Mouse (Mus musculus) embryonic facial prominence, embryonic 12.5 days (tissue): ENCODE results near the gene Zfp184. TPM values are rescaled to one million over a fixed set of nuclear protein-coding genes. Genes with fewer than 3 reads are reported as not detected.

Experiments used
- ATAC-seq: fragments of 200-750 bp; cut with Nextera tagmentation; 2 replicates; pipeline ENCODE4 v1.8.0; 2017; ENCODE audit not compliant: insufficient number of reproducible peaks, insufficient read depth, low FRiP score, low TSS enrichment
- H3K27ac ChIP-seq: fragments of 300-500 bp; sonication (generic); 2 replicates; pipeline ENCODE4 v1.5.1; 2016; ENCODE audit warnings: mild to moderate bottlenecking
- H3K27me3 ChIP-seq: fragments of 300-500 bp; sonication (generic); 2 replicates; pipeline ENCODE4 v1.6.1; 2016; ENCODE audit warnings: mild to moderate bottlenecking, moderate library complexity
- H3K36me3 ChIP-seq: fragments of 300-500 bp; sonication (generic); 2 replicates; pipeline ENCODE4 v1.6.1; 2016; ENCODE audit warnings: mild to moderate bottlenecking
- H3K4me1 ChIP-seq: fragments of 300-500 bp; sonication (generic); 2 replicates; pipeline ENCODE4 v1.6.1; 2016
- H3K4me2 ChIP-seq: fragments of 300-500 bp; sonication (generic); replicated peaks from 2 replicates; pipeline ENCODE4 v1.6.1; 2016; ENCODE audit warnings: mild to moderate bottlenecking, moderate library complexity
- H3K4me3 ChIP-seq: fragments of 300-500 bp; sonication (generic); 2 replicates; pipeline ENCODE4 v1.5.1; 2016; ENCODE audit warnings: mild to moderate bottlenecking
- H3K9ac ChIP-seq: fragments of 300-500 bp; sonication (generic); 2 replicates; pipeline ENCODE4 v1.6.1; 2016; ENCODE audit warnings: mild to moderate bottlenecking, moderate library complexity
- H3K9me3 ChIP-seq: fragments of 300-500 bp; sonication (generic); 2 replicates; pipeline ENCODE4 v1.6.1; 2016; ENCODE audit warnings: mild to moderate bottlenecking, moderate library complexity
- WGBS: fragments of 180-500 bp; shearing (Covaris S2); methylation state at CpG from one replicate; pipeline ENCODE4 v1.1.7; 2016; 5-methylcytosine and 5-hydroxymethylcytosine counted together
- polyA plus RNA-seq: library from polyadenylated mRNA; unstranded; fragments of >200 nt; fragmentation: Nextera tagmentation; extraction: Ambion mirVana; gene quantifications from 2 replicates; pipeline ENCODE4 v1.2.1, GENCODE M21; 2016

Zfp184 gene
- polyA plus RNA-seq, 1 experiment from 2014 or later = 21.7 TPM

- Histone ChIP-seq H3K36me3 (no peaks in the 10 kb centered on the region), H3K27ac (no peak overlapping the region), H3K4me3 (peak overlapping the region; percentile 30), H3K9ac (no peak overlapping the region), H3K27me3 (peaks cover 55% of the 10 kb centered on the region), H3K4me1 (peaks cover 3% of the 10 kb centered on the region; the same call in 1 of the 2 replicates), H3K4me2 (peak overlapping the region; percentile 50), H3K9me3 (no peaks in the 10 kb centered on the region)
- under 1% methylated on average over 21 of the region's 21 CpGs for WGBS
- no peak for ATAC-seq
Measured at GRCm38 (mm10) chr13:21995331-21995914, 50.5 kb downstream of the Zfp184 start.

- Histone ChIP-seq H3K9ac (no peak overlapping the region), H3K4me3 (peak overlapping the region; percentile 30), H3K4me1 (peaks cover 3% of the 10 kb centered on the region; the same call in 1 of the 2 replicates), H3K9me3 (no peaks in the 10 kb centered on the region), H3K27me3 (peaks cover 63% of the 10 kb centered on the region), H3K4me2 (peak overlapping the region; percentile 50), H3K27ac (no peak overlapping the region), H3K36me3 (no peaks in the 10 kb centered on the region)
- WGBS = 2% methylated on average over 12 of the region's 12 CpGs
- ATAC-seq = no peak
Measured at GRCm38 (mm10) chr13:21996101-21996839, 51.4 kb downstream of the Zfp184 start.

GRCm38 (mm10) chr13:21996840-21997185 is 51.9 kb downstream of the Zfp184 start:
- Histone ChIP-seq H3K9me3 (no peaks in the 10 kb centered on the region), H3K27me3 (peaks cover 69% of the 10 kb centered on the region), H3K27ac (no peak overlapping the region), H3K4me3 (peak overlapping the region; percentile 17), H3K4me1 (peaks cover 3% of the 10 kb centered on the region; the same call in 1 of the 2 replicates), H3K36me3 (no peaks in the 10 kb centered on the region), H3K4me2 (peak overlapping the region; percentile 33), H3K9ac (no peak overlapping the region)
- WGBS = 0% methylated on average over 13 of the region's 13 CpGs
- no peak for ATAC-seq

- WGBS = 2% methylated on average over 21 of the region's 21 CpGs
- H3K36me3 ChIP-seq = no peaks in the 10 kb centered on the region
- no peak for ATAC-seq
- H3K4me1 ChIP-seq = peaks cover 3% of the 10 kb centered on the region; the same call in 1 of the 2 replicates
- peak overlapping the region; percentile 17; the same call in 1 of the 2 replicates for H3K4me3 ChIP-seq
- no peak overlapping the region for H3K27ac ChIP-seq
- H3K27me3 ChIP-seq = peaks cover 74% of the 10 kb centered on the region
- peak overlapping the region; percentile 33 for H3K4me2 ChIP-seq
- no peaks in the 10 kb centered on the region for H3K9me3 ChIP-seq
- no peak overlapping the region for H3K9ac ChIP-seq
Measured at GRCm38 (mm10) chr13:21997201-21997820, 52.4 kb downstream of the Zfp184 start.

- H3K27ac ChIP-seq = no peak overlapping the region
- no peaks in the 10 kb centered on the region for H3K36me3 ChIP-seq
- H3K27me3 ChIP-seq = peaks cover 79% of the 10 kb centered on the region
- peak overlapping the region; percentile 33; the same call in 1 of the 2 replicates for H3K4me2 ChIP-seq
- no peak overlapping the region for H3K9ac ChIP-seq
- H3K4me3 ChIP-seq = no peak overlapping the region
- 7% methylated on average over 4 of the region's 4 CpGs for WGBS
- H3K9me3 ChIP-seq = no peaks in the 10 kb centered on the region
- H3K4me1 ChIP-seq = peaks cover 3% of the 10 kb centered on the region; the same call in 1 of the 2 replicates
- ATAC-seq = no peak
Measured at GRCm38 (mm10) chr13:21997821-21998220, 52.9 kb downstream of the Zfp184 start.

- no peak for ATAC-seq
- no peaks in the 10 kb centered on the region for H3K9me3 ChIP-seq
- H3K4me3 ChIP-seq = no peak overlapping the region
- no peaks in the 10 kb centered on the region for H3K36me3 ChIP-seq
- H3K27me3 ChIP-seq = peaks cover 82% of the 10 kb centered on the region
- H3K4me2 ChIP-seq = no peak overlapping the region
- no peak overlapping the region for H3K9ac ChIP-seq
- 21% methylated on average over 3 of the region's 3 CpGs for WGBS
- peaks cover 3% of the 10 kb centered on the region; the same call in 1 of the 2 replicates for H3K4me1 ChIP-seq
- H3K27ac ChIP-seq = no peak overlapping the region
Measured at GRCm38 (mm10) chr13:21998412-21998811, 53.5 kb downstream of the Zfp184 start.

- ATAC-seq = no peak
- 33% methylated on average over 4 of the region's 4 CpGs for WGBS
- H3K4me2 ChIP-seq = no peak overlapping the region
Measured at GRCm38 (mm10) chr13:21999147-21999546, 54.3 kb downstream of the Zfp184 start.

GRCm38 (mm10) chr13:22001346-22001745 is 56.5 kb downstream of the Zfp184 start:
- WGBS = 57% methylated on average over 2 of the region's 2 CpGs
- no peak for ATAC-seq
- no peaks in the 10 kb centered on the region for H3K9me3 ChIP-seq

More at GRCm38 (mm10) chr13:21999147-21999546, 54.3 kb downstream of the Zfp184 start:
- H3K27ac ChIP-seq = no peak overlapping the region
- peaks cover 3% of the 10 kb centered on the region; the same call in 1 of the 2 replicates for H3K4me1 ChIP-seq
- H3K4me3 ChIP-seq = no peak overlapping the region
- H3K36me3 ChIP-seq = no peaks in the 10 kb centered on the region
- peaks cover 86% of the 10 kb centered on the region for H3K27me3 ChIP-seq
- H3K9ac ChIP-seq = no peak overlapping the region
- no peaks in the 10 kb centered on the region for H3K9me3 ChIP-seq

GRCm38 (mm10) chr13:22001823-22002222 is 56.9 kb downstream of the Zfp184 start:
- WGBS = 22% methylated on average over 5 of the region's 5 CpGs
- no peak for ATAC-seq

More at GRCm38 (mm10) chr13:22001346-22001745, 56.5 kb downstream of the Zfp184 start:
- Histone ChIP-seq H3K4me3 (no peak overlapping the region), H3K36me3 (no peaks in the 10 kb centered on the region), H3K27me3 (peaks cover 99% of the 10 kb centered on the region), H3K27ac (no peak overlapping the region), H3K4me2 (no peak overlapping the region), H3K4me1 (0 out of 2 replicates have a peak, but pooled peaks cover 8% of the 10 kb centered on the region), H3K9ac (no peak overlapping the region)

GRCm38 (mm10) chr13:22005605-22006333 is 60.9 kb downstream of the Zfp184 start:
- peak overlapping the region; percentile 55 for H3K4me3 ChIP-seq
- H3K27me3 ChIP-seq = peaks cover 96% of the 10 kb centered on the region
- peaks cover 16% of the 10 kb centered on the region; the same call in 1 of the 2 replicates for H3K4me1 ChIP-seq
- H3K9me3 ChIP-seq = no peaks in the 10 kb centered on the region
- H3K27ac ChIP-seq = no peak overlapping the region
- H3K36me3 ChIP-seq = no peaks in the 10 kb centered on the region
- 1% methylated on average over 45 of the region's 45 CpGs for WGBS
- peak; percentile 89 for ATAC-seq
- peak overlapping the region; percentile 92 for H3K4me2 ChIP-seq
- H3K9ac ChIP-seq = peak overlapping the region; percentile 48

More at GRCm38 (mm10) chr13:22001823-22002222, 56.9 kb downstream of the Zfp184 start:
- peaks cover 12% of the 10 kb centered on the region; the same call in 1 of the 2 replicates for H3K4me1 ChIP-seq
- H3K9me3 ChIP-seq = no peaks in the 10 kb centered on the region
- H3K27ac ChIP-seq = no peak overlapping the region
- no peak overlapping the region for H3K4me3 ChIP-seq
- peaks cover 99% of the 10 kb centered on the region for H3K27me3 ChIP-seq
- H3K9ac ChIP-seq = no peak overlapping the region
- H3K4me2 ChIP-seq = no peak overlapping the region
- no peaks in the 10 kb centered on the region for H3K36me3 ChIP-seq
